Mouse (Mus musculus): ENCODE measurements around the gene Olfr181. TPM values are rescaled to one million over a fixed set of nuclear protein-coding genes. Genes with fewer than 3 reads are reported as not detected.

Olfr181 gene
- polyA plus RNA-seq (2015; fragmentation: Nextera tagmentation; extraction: Ambion mirVana), result not detected in 2 replicates

GRCm38 (mm10) chr16:58928655-58929054, at the start of gene Olfr181:
Gene Olfr181, minus strand, starts transcription at chr16:58928755.
- 31% methylated on average over 1 of the region's 1 CpGs for WGBS (ENCODE audit: insufficient replicate concordance)
- no peaks in the 10 kb centered on the region for H3K4me1 ChIP-seq (replicated peaks)
- no peak for ATAC-seq (ENCODE audit: low read depth)

GRCm38 (mm10) chr16:58929292-58929691, 737 bp upstream of the Olfr181 start, which contains the start of gene Olfr180:
Gene Olfr180, minus strand, starts transcription at chr16:58929392.
- Histone ChIP-seq H3K9ac (no peak within 1 kb of the TSS), H3K4me2 (no peak within 1 kb of the TSS), H3K27ac (no peak within 1 kb of the TSS), H3K36me3 (no peaks in the 10 kb centered on the region), H3K27me3 (no peaks in the 10 kb centered on the region), H3K9me3 (replicated peaks) (no peaks in the 10 kb centered on the region), H3K4me1 (replicated peaks) (no peaks in the 10 kb centered on the region), H3K4me3 (replicated peaks) (no peak within 1 kb of the TSS)
- ATAC-seq (ENCODE audit: low read depth) (no peak), DNase-seq (no peak)
- 61% methylated on average over 4 of the region's 4 CpGs for WGBS (ENCODE audit: insufficient replicate concordance)

More at GRCm38 (mm10) chr16:58928655-58929054, at the start of gene Olfr181:
- no peaks in the 10 kb centered on the region for H3K27me3 ChIP-seq
- DNase-seq, result no peak
- no peaks in the 10 kb centered on the region for H3K36me3 ChIP-seq
- no peak within 1 kb of the TSS for H3K9ac ChIP-seq
- no peak within 1 kb of the TSS for H3K4me2 ChIP-seq
- H3K27ac ChIP-seq, result no peak within 1 kb of the TSS
- no peak within 1 kb of the TSS for H3K4me3 ChIP-seq (replicated peaks)
- H3K9me3 ChIP-seq (replicated peaks), result no peaks in the 10 kb centered on the region

- Histone ChIP-seq H3K27ac (no peak within 1 kb of the TSS), H3K9ac (no peak within 1 kb of the TSS), H3K4me3 (replicated peaks) (no peak within 1 kb of the TSS), H3K4me1 (replicated peaks) (no peaks in the 10 kb centered on the region), H3K4me2 (no peak within 1 kb of the TSS), H3K36me3 (no peaks in the 10 kb centered on the region), H3K9me3 (replicated peaks) (0 out of 2 replicates have a peak, but pooled peaks cover under 1% of the 10 kb centered on the region), H3K27me3 (no peaks in the 10 kb centered on the region)
- 64% methylated on average over 3 of the region's 3 CpGs for WGBS (ENCODE audit: insufficient replicate concordance)
- DNase-seq (no peak), ATAC-seq (ENCODE audit: low read depth) (no peak)
These were observed 36.6 kb downstream of the Olfr181 start, which contains the start of gene Olfr178 for GRCm38 (mm10) chr16:58891963-58892362. Gene Olfr178, minus strand, starts transcription at chr16:58892063.

GRCm38 (mm10) chr16:58884416-58884815, 44.1 kb downstream of the Olfr181 start:
- no peak overlapping the region for H3K4me3 ChIP-seq (replicated peaks)
- no peaks in the 10 kb centered on the region for H3K27me3 ChIP-seq
- H3K36me3 ChIP-seq, result no peaks in the 10 kb centered on the region
- no peak overlapping the region for H3K9ac ChIP-seq
- no peak overlapping the region for H3K27ac ChIP-seq
- no peak overlapping the region for H3K4me2 ChIP-seq
- ATAC-seq (ENCODE audit: low read depth) (no peak), DNase-seq (no peak)
- WGBS (ENCODE audit: insufficient replicate concordance), result 72% methylated on average over 2 of the region's 2 CpGs
- H3K9me3 ChIP-seq (replicated peaks), result 0 out of 2 replicates have a peak, but pooled peaks cover 5% of the 10 kb centered on the region
- H3K4me1 ChIP-seq (replicated peaks), result no peaks in the 10 kb centered on the region

Other genes with a start within 250 kb of the Olfr181 start
- 0.06 and 0.16 TPM in 2 replicates for gene Gpr15, start 209.7 kb downstream of the Olfr181 start, polyA plus RNA-seq (2015; fragmentation: Nextera tagmentation; extraction: Ambion mirVana)
- gene Cldnd1, start 200.8 kb downstream of the Olfr181 start, polyA plus RNA-seq (2015; fragmentation: Nextera tagmentation; extraction: Ambion mirVana), result 32.9 and 41.4 TPM in 2 replicates
- not detected in 2 replicates for gene Olfr172, start 165.6 kb downstream of the Olfr181 start, polyA plus RNA-seq (2015; fragmentation: Nextera tagmentation; extraction: Ambion mirVana)
- gene Olfr173, start 128.5 kb downstream of the Olfr181 start, polyA plus RNA-seq (2015; fragmentation: Nextera tagmentation; extraction: Ambion mirVana), result not detected in 2 replicates
- gene Olfr175-ps1, start 102.0 kb downstream of the Olfr181 start, polyA plus RNA-seq (2015; fragmentation: Nextera tagmentation; extraction: Ambion mirVana), result not detected in 2 replicates
- not detected in 2 replicates for gene Olfr177, start 54.0 kb downstream of the Olfr181 start, polyA plus RNA-seq (2015; fragmentation: Nextera tagmentation; extraction: Ambion mirVana)
- not detected in 2 replicates for gene Olfr178, start 36.7 kb downstream of the Olfr181 start, polyA plus RNA-seq (2015; fragmentation: Nextera tagmentation; extraction: Ambion mirVana)
- not detected in 2 replicates for gene Olfr180, start 637 bp upstream of the Olfr181 start, polyA plus RNA-seq (2015; fragmentation: Nextera tagmentation; extraction: Ambion mirVana)
- not detected in 2 replicates for gene Olfr183, start 66.6 kb upstream of the Olfr181 start, polyA plus RNA-seq (2015; fragmentation: Nextera tagmentation; extraction: Ambion mirVana)
- gene Olfr186, start 101.5 kb upstream of the Olfr181 start, polyA plus RNA-seq (2015; fragmentation: Nextera tagmentation; extraction: Ambion mirVana), result not detected in 2 replicates
- not detected in 2 replicates for gene Olfr187, start 111.0 kb upstream of the Olfr181 start, polyA plus RNA-seq (2015; fragmentation: Nextera tagmentation; extraction: Ambion mirVana)
- gene Olfr190, start 149.2 kb upstream of the Olfr181 start, polyA plus RNA-seq (2015; fragmentation: Nextera tagmentation; extraction: Ambion mirVana), result not detected in 2 replicates
- gene Olfr191, start 161.1 kb upstream of the Olfr181 start, polyA plus RNA-seq (2015; fragmentation: Nextera tagmentation; extraction: Ambion mirVana), result not detected in 2 replicates
- not detected in 2 replicates for gene Olfr193, start 183.1 kb upstream of the Olfr181 start, polyA plus RNA-seq (2015; fragmentation: Nextera tagmentation; extraction: Ambion mirVana)
- gene Olfr194, start 192.3 kb upstream of the Olfr181 start, polyA plus RNA-seq (2015; fragmentation: Nextera tagmentation; extraction: Ambion mirVana), result not detected in 2 replicates
- not detected in 2 replicates for gene Olfr195, start 218.3 kb upstream of the Olfr181 start, polyA plus RNA-seq (2015; fragmentation: Nextera tagmentation; extraction: Ambion mirVana)
- gene Olfr196, start 241.7 kb upstream of the Olfr181 start, polyA plus RNA-seq (2015; fragmentation: Nextera tagmentation; extraction: Ambion mirVana), result not detected in 2 replicates

Data from liver, embryonic 13.5 days (tissue).